Mouse (Mus musculus): ENCODE measurements at regions not wholly inside any gene's neighbourhood (a gene's known extent, or its start where the extent isn't known, plus 50 kb on each side); places are given as distances from the start of the nearest gene placed in this dataset.

DNA sequence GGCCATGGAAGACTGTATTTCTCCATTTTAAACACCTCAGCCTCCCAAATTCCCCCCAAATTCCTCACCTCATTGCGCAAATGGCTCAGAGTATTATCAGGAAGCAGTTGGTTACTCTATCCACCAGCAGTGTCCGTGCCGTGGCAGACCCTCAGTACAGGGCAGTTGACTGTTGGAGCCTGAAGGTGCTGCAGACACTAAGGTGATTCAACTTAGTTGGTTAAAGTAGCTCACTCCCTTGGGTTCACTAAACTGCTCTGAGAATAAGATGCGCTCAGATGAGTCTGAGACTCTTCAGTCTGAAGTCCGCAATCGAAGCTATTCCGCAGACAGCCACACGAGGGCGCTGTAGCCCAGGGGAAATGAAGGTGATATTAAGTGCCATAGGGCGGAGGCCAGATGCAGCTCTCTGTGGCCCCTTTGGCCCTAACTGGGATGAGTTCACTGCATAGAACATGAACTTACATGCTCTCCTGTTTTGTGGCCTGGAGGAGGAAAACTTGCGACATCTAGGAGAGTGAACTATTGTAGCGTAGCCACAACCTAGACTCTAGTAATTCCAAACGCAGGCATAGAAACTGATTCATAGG lies 62.9 kb downstream of the Amer3 start:
- DNase-seq = peak; percentile 72 to 74

DNA sequence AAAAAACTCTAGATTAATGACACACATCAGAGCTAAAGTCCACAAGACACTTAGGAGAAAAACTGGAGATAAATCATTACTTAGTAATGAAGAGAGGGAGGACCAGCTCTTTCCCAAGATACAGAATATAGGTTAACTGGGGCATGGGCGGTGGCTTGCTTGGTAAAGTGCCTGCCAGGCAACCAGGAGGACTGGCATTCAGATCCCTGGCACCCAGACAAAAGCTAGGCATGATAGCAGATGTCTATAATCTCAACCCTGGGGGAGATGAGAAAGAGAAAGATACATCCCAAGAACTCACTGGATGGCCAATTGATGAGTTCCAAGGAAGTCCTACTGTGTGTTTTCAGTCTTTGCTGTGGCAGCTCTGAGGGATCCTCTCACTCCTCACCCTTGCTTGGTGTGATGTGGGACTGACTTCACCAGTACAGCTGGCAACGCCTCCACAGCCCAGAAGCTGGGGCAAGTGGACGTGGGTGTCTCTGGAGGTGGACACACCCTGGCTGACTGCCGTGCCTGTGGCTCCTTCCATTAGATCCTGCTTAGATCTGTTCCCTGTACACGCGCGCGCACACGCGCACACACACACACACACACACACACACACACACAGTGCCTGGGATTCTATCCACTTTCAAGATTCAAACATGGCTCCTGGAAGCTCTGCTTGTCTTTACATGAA lies 74.6 kb downstream of the Amer3 start:
- DNase-seq = peak; percentile 22 to 24

DNA sequence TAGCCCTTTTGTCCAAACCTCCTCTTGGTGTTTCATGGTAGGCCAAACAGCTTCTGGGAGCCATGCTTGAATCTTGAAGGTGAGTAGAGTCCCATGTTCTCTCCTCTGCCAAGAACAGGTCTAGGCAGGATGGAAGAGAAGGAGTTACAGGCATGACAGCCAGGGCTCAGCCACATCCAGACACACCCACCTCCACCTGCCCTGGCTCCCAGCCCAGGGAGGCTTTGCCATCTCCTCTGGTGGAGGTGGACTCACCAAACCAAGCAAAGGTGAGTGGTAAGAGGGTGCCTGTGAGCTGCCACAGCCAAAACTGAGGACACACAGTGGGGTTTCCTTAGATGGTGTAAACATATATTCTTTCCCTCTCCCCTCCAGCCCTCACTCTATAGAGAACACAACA lies 78.0 kb downstream of the Amer3 start:
- DNase-seq = no peak

DNA sequence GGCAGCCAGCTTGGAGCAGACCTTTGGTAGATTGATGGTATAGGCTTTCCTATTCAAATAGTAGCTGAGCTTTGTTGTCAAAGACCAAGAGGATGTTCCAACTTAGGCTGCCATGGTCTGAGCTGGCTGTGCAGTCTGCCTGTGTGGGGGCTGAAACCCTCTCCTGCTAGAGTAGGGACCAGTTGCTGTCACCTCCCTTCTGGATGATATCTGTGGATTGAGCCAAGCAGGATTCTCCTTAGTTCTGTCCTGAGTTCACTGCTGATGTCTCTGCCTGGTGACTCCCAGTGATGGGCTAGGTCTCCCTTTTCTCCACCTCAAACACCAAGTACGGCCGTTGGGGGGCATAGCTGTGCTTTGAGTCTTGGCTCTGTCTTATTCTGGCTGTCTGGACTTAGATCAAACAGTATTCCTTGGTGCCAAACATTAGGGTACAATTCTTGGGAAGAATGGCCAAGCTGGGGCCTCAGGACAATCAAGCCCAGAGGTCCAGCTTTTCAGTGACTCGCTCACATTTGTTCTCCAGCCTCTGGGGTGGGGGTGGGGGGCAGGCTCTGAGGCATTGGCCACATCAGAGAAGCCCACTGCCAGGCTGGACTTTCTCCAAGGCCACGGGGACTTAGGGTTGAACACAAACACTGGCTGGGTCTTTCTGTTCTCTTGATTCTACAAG lies 84.6 kb downstream of the Amer3 start:
- DNase-seq = no peak

DNA sequence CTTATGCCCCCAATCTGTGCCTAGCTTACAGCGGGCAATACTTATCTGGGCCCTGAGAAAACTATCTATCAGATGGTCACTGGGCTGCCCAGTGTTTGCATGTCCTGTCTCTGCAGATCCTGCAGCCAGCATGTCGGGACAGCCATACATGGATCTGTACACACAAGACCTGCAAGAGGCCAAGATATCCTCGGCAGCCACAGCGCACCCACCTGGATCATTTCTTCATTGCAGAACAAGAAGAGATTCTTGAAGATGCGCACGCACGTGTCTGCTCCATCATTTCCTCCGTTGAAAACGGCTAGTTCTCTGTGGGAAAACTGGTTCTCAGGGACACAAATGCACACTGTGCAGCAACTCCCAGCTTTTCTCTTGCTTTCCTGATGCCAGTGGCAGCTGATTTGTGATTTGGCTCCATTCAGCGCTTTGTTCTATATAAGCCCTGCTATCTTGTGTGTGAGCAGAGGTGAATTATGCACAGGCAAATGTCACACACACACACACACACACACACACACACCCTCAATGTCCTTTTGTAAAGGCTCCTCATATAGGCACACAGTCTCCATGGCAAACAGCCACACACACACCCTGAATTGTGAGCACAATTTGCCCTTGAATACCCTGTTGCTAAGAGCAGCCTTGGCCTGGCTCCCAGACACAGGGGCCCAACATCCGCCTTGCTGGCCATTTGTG lies 85.5 kb downstream of the Amer3 start:
- DNase-seq = peak in 1 of 2 experiments; percentile 22

DNA sequence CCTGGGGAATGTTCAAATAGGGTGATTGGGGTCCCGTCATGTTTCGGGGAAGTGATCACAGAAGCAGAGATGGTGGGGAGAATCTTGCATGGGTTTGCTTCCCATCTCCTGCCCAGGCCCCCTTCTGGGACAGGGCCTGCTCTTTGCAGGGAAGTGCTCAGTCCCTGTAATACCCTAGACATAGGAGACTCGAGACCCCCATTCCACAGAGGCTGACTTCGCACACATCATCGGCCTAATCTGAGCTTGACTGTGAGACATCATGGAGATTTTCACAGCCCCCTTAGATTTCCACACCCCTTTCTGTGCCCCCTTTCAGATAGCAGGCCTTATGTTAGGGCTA lies 86.0 kb downstream of the Amer3 start:
- no peak for DNase-seq

DNA sequence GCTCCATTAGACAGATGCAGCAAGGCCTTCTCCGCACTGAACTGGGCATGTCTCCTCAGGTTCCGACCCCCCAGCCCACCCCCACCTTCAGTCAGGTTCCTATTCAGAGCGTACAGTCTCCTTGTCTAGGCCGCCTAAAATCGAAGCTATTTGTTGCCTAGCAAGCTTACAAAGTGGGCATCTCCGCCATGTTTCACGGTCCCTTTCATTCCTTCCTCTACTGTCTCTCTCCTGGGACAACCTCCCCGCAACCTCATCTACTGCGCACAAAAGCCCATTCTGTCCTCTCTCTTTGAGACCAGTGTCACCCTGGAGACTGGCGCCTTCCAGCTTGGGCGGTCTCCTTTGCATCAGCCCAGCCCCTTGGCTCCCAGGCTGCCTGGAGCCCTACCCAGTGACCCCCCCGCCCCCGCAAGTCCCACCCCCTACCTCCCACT lies 86.8 kb downstream of the Amer3 start:
- no peak for DNase-seq

DNA sequence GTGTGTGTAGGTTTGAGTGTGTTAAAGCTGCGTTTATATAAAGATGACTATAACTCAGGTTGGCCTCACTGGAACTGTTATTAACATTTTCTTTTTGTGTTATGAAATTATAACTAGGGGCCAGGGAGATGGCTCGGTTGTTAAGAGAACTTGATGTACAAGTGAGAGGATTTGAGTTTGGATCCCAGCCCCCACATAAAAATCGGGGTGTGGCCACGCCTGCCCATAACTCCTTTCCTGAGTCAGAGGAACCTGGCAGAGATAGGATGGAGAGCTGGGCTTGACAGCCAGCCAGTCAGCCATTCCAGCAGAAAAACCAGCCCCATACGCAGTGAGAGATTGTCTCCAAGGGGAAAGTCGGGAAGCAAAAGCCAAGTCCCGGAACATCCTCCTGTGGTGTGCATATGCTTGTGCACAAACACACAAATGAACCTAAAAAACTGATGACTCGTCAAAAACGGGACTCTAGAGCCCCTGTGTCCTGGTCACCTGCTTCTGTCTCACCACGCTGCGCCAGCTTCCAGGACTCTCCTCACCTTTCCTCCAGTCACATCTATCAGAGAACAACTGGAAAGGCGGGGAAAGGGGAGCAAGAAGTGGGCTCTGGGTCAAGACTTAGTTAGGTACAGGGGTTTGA lies 97.8 kb downstream of the Amer3 start:
- no peak for DNase-seq

DNA sequence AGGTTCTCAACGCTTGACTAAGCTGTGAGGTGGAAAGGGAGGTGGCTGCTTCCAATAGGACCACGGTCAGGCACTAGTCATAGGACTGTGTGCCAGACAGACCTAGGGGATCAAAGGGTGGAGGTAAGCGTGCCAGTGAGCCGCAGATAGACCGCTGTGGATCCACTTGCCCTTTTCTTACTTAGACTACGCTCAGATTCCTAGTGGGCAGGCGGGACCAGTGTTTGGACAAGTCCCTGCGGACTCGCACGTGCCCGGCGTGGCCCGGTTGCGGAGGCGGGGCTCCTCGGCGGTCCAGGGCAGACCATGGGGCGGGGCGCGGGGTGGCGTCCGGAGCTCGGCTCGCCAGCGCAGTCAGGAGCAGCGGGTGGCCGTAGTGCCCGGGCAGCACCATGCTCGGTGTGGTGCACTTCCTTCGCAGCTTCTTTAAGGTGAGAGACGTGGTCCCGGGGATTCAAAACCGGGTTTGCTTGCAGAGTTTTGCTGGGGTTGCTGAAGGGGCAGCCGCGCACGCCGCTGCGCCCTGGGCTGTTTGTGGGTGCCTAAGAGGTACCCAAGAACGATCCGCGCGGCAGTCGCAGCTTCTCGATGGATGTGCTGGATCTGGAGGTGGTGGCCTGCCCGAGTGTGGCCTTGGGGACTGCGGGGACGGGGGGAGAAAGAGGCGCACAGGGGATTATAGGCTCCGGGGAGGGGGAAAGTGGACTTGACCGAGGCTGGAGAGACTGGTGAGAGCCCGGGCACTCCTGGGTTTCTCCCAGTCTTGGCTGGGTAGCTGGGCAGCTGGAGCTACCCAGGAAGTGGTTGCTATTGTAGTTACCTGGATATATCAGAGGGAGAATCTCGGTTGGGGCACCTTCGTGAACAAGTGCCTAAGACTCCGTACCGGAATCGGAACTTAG lies 98.6 kb downstream of the Amer3 start:
- peak; percentile 29 to 40 for DNase-seq

DNA sequence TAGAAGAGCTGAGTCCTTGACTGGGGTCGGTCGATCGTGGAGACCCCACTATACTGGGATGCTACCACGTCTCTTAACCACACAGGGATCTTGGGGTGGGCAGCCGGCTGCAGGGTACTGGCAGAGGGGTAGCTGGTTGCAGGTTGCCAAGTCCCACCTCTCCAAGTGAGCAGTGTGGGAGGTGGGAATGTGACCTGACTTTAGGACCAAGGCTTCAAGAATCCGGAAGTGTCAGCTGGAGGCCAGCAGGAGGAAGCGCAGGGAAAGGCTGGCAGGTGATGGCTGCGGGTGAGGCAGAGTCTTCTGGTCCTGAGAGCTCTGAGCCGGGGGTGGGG lies 99.2 kb downstream of the Amer3 start:
- DNase-seq = no peak

DNA sequence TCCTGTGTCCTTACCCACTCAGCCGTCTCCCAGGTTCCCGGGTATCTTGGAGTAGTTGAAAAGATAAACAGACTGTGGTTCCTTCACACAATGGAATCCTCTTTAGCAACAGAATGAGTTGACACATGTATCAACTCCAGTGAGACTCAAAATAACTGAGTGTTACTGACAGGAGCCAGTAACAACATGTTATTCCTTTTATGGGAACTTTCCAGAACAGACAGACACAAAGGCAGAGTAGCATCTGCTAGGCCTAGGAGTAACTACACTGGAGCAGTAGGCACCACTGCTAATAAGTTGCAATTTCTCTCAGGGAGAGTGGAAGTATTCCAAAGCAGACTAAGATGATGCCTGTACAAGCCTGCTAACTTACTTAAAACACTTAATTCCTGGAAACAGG lies 107.1 kb downstream of the Amer3 start:
- DNase-seq = no peak

DNA sequence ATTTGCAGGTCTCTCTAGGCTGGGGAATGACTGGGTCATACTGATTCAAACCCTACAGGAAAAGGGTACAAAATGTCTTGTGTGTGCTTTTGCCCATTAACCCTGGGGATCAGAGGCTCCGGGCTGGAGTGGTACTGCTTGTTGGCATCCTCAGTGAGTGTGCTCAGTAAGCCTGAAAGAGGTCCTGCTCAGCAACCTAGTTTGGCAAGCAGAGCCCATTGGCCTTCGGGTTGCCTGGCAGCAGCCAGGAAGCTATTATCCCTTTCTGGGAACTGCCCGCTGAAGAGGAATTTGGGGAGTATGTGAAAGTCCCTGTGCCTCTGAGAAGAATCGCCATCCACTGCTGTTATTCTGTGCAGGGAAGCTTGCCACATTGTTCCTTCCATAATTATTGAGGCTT lies 117.1 kb downstream of the Amer3 start:
- DNase-seq = no peak

DNA sequence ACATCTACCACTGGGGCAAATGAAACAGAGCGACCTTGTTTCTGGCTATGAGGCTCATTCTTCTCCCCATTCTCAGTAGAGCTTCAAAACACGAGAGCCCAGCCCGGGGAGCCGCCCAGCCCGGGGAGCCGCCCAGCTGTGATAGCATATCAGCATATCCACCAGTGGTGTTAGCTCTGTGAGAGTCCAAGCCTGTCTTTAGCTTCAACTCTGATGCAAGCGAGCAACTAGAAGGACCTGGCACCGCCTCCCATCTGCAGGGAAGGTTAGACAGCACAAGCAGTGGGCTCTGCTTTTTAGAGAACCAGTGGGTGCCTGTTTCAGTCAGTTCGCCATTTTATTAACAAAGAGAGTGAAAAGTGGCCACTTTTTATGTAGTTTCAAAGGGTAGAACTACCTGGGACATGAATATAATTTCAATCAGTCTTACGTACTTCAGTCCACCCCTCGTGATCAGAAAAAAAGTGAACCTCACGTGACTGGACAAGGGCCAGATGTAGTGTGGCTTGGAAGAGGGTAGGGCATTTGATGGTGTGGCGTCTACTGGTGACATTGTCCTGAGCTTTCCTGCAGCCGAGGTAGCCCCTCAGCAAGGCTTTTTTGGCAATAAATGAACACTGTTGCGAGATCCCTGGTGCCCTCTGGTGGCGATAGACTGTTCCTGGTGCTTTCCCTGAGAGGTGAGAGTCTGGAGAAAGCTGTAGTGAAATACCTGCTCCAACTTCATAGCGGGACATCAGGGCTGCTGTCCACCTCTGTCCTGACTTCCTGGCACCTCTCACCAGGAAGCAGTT lies 121.0 kb downstream of the Amer3 start:
- DNase-seq = peak; percentile 51 to 56

DNA sequence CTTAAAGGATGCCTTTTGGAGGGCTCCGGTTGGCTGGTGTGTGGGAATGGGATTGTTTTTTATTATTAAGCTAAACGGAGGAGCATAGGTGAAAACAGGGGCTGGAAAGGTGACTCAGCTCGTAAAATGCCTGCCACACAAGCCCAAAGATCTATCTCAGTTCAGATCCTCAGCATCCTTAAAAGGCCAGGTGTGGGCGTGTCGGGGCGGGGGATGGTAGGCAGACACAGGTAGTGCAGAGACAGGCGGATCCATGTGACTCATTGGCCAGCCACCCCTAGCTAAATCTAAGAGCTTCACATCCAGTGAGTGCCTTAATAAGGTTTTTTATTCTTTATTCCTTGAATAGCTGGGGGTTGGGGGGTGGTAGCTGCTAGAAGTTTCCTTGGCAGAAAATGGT lies 122.0 kb downstream of the Amer3 start:
- no peak for DNase-seq

DNA sequence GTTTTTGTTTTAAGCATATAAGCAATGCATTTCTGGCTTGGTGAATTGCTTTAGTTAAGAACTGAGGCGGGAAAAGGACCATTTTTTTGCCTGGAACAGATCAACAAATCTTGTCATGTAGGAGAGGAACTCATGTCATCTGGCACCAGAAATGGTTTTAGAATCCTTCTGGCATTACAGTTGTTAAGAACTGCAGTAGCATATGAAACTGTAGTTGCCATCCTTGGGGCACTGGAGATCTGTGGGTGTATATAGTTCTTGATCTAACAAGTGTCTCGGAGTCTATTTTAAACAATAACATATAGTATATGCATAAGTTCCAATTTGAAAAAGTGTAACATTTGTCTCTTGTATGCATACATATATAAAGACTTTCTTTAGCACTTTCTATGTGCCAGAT lies 129.6 kb downstream of the Amer3 start:
- DNase-seq = no peak

DNA sequence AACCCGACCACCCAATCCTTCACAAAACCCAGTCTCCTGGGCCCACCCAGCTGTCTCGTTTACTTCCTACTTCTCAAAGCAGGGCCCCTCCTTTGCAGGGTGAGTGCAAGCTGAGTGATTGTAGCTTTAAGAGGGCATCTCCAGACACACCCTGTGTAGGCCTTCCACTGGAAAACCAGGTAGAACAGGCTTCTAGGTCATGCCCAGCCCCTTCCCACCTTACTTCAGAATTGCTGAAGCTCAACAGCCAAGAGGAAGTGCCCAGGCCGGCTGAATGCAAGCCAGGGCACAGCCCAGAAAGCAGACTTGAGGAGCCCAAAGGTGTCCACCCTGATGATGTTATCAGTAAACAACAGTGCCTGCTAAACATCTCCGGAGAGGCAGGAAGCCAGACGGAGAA lies 120.2 kb downstream of the Fam168b start:
- DNase-seq = no peak

DNA sequence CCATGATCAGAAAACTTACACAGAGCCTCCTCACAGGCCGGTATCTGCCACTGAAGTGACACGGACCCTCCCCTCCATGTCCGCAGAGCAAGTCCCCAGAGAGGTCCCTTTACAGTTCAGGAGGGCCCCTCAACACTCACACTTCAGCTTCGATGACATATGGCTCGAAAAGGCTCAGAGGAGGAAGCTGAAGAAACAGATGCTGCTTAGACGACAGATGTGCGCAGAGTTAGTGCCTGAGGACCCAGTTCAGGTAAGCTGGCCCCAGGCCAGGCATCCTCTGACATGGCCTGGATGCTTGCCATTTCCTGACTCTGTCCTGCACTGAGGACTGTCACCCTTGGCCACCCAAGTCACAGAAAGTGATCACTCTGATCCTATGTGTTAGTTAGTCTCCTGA lies 110.7 kb downstream of the Fam168b start:
- DNase-seq = no peak

DNA sequence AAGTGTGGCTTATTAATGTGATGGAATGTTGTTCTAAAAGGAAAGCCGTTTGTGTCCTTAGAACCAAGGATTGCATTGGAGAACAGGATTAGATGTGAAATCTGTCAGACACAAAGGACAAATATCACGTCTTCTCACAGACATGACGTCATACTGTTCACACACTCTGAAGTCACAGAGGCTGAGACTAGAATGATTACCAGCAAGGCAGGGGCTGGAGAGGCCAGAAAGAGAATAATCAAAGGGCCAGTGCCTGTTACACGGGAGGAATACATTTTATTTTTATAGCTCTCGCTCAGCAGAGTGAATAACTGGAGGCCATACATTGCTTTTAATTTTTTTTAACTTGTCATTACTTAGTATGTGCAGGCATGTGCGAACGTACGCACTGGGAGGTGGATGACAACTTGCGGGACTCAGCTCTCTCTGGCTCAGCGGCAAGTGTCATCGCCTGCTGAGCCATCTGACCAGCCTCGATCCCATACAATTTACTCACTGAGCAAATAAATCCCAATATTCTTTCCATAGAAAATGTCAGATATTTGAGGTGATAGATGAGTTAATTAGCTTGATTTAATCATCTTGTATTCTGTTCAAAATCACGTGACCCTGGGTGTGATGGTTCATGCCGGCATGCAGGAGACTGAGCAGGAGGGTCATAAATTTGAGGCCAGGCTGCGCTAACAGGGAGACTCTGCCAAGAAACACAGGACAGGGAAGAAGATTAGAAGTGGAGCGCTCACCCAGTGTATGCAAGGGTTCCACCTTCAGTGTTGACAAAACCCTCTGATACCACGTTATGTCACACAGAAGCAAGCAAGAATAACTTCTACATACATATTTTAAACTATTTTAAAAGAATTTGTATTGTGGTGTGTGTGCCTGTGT lies 109.6 kb downstream of the Fam168b start:
- no peak for DNase-seq

DNA sequence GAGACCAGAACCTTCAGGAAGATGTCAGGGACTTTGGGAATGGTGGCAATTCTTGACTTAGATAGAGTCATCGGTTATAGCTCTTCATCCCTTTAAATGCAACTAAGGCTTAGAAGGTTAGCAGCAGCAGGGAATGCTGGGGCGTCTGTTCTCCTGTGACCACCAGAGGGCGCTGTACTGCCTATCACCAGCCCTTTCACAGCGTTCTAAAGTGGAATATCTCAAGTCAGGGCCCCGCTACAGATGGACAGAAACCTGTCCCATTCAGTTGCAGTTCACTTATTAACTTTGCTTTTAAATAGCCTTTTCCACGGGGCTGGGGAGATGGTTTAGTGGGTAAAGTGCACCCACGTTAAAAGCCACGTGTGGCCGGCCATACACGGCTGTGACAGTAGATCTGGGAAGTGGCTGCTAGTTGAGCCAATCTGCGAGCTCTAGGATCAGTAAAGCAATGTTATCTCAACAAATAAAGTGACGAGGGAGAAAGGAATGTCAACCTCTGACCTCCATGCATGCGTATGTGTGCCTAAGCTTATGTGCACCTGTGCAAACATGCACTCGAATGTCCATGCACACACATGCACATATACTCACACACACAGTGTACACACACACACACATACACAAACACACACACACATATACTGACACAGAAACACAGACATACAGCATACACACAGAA lies 104.3 kb downstream of the Fam168b start:
- DNase-seq = peak; percentile 77 to 80

DNA sequence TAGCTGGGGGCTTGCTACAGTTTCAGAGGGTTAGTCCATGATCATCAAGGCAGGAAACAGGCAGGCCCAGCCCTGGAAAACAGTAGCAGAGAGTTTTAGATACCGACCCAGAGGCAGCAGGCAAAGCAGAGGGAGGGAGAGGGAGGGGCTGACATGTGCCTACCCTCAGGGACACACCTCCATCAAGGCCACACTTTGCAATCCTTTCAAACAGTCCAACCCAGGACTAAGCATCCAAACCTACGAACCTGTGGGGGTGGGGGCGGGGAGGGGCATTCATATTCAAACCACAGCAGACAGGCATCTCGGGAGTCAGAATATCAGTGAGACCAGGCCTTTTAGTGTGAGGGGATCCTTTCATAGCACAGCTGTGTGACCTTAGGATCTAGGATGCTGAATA lies 103.2 kb downstream of the Fam168b start:
- no peak for DNase-seq

Measured in cerebellum, postnatal 36 days (tissue).